Mouse (Mus musculus) activated CD4-positive, CD25-positive, alpha-beta regulatory T cell, adult 9 weeks (primary cell): Measurements from ENCODE around the gene Olfr128. TPM values are rescaled to one million over a fixed set of nuclear protein-coding genes. Genes with fewer than 3 reads are reported as not detected.

Experiments
- polyA plus RNA-seq: library from polyadenylated mRNA; unstranded; fragments of 100-300 nt; shearing (Covaris generic); gene quantifications from one replicate; pipeline ENCODE4 v1.2.1, GENCODE M21; 2017

Olfr128 gene
- not detected for polyA plus RNA-seq

DNA sequence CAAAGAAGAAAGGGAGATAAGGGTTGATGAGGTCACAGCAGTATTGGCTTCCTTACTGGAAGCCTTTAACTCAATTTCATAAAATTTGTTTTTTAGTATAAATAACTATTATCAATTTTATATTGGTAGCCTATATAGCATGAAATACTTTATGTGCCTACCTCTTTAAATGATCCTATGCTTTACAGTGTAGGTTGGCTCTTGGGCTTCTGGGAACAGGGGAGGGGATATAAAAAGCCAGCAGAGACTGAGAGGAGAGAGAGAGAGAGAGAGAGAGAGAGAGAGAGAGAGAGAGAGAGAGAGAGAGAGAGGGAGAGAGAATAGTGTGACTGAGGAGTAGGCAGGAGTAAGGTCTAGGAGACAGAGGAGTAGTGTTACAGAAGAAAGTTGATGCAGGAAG, at the start of gene Olfr128:
Gene Olfr128, plus strand, starts transcription at position 301 of the 400 bp plus-strand sequence.

DNA sequence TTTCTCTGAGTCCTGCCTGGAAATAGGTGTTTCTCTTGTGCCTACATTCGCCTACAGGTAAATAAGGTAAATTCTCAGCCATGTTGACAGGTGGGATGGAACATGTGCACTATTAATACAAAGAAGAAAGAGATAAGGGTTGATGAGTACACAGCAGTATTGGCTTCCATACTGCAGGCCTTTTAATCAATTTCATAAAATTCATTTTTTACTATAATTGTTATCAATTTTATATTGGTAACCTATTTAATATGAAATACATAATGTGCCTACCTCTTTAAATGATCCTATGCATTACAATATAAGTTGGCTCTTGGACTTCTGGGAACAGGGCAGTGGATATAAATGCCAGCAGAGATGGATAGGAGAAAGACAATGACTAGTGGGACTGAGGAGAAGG, 20.2 kb upstream of the Olfr128 start, which contains the start of gene Olfr127:
Gene Olfr127, plus strand, starts transcription at position 301 of the 400 bp plus-strand sequence.

GRCm38 (mm10) chr17:37952979-37953378, 32.6 kb downstream of the Olfr128 start, which contains the start of gene Olfr761:
Olfr761 (minus strand) TSS chr17:37953079.

Other genes starting within 250 kb of the Olfr128 start
- not detected for gene Olfr119, start 224.0 kb upstream of the Olfr128 start, polyA plus RNA-seq
- gene Olfr120, start 198.7 kb upstream of the Olfr128 start, polyA plus RNA-seq, result not detected
- gene Olfr121, start 171.7 kb upstream of the Olfr128 start, polyA plus RNA-seq, result not detected
- not detected for gene Olfr122, start 151.9 kb upstream of the Olfr128 start, polyA plus RNA-seq
- gene Olfr123, start 127.0 kb upstream of the Olfr128 start, polyA plus RNA-seq, result not detected
- gene Olfr124, start 120.7 kb upstream of the Olfr128 start, polyA plus RNA-seq, result not detected
- not detected for gene Olfr125, start 87.6 kb upstream of the Olfr128 start, polyA plus RNA-seq
- not detected for gene Olfr126, start 73.1 kb upstream of the Olfr128 start, polyA plus RNA-seq
- gene Olfr127, start 20.1 kb upstream of the Olfr128 start, polyA plus RNA-seq, result not detected
- gene Olfr761, start 32.5 kb downstream of the Olfr128 start, polyA plus RNA-seq, result not detected
- not detected for gene Olfr129, start 139.5 kb downstream of the Olfr128 start, polyA plus RNA-seq
- gene Olfr130, start 143.4 kb downstream of the Olfr128 start, polyA plus RNA-seq, result not detected
- not detected for gene Olfr131, start 168.1 kb downstream of the Olfr128 start, polyA plus RNA-seq
- not detected for gene Olfr132, start 214.0 kb downstream of the Olfr128 start, polyA plus RNA-seq
- gene Olfr133, start 224.7 kb downstream of the Olfr128 start, polyA plus RNA-seq, result not detected